Mouse (Mus musculus) CD8-positive naive resting alpha-beta T cell, adult 2 months (primary cell): ENCODE data around the gene Gpbp1l1.

Source experiments
- DNase-seq, 2 experiments: peaks; one replicate each; pipeline ENCODE4 v3.0.0; 2022; ENCODE audit warnings: low read depth in 2 of 2, low spot score in 2 of 2

The Gpbp1l1 gene

DNA sequence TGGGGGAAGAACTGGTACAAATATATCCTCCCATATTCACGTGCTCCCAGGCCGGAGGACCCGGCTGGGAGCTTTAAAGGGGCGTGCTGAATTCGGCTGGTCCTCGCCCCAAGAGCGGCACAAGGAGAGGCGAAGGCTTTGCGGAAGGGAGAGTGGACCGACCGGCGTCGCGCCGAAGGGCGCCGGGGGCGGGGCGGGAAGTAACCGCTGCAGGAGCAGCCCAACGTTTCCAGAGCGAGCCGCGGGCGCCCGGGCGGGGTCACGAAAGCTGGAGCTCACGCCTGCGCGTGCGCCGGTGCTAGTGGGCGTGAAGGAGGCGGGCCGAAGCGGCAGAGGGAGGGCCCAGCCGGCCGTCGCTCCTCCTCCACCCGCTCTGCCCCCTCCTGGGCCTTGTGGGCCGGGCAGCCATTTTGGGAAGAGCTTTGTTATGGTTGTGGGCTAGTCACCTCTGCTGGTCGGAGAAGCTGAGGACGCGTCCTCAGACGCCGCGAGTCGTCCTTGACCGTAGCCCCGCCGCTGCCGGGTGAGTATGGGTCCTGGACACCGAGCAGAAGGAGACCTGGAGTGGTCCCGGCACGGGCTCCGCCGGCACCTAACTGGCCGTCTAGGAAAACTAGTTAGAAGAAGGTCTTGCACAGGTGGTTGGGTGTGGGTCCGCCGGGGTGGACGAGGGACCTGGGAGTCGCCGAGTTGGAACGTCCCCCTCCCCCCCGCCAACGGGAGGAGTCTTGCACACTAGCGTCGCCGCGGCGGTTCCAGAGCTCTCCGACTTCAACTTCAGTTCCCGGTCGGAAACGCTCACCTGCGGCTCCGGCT is at the start of gene Gpbp1l1:
Gene Gpbp1l1, plus strand, starts transcription at position 353 of the 816 bp plus-strand sequence.
- peak; percentile 96 to 97 for DNase-seq

- no peak for DNase-seq
These were observed 26.3 kb upstream of the Gpbp1l1 start for GRCm38 (mm10) chr4:116531109-116531508.

- DNase-seq, result no peak
These were observed 21.1 kb upstream of the Gpbp1l1 start for GRCm38 (mm10) chr4:116536351-116536750.

DNA sequence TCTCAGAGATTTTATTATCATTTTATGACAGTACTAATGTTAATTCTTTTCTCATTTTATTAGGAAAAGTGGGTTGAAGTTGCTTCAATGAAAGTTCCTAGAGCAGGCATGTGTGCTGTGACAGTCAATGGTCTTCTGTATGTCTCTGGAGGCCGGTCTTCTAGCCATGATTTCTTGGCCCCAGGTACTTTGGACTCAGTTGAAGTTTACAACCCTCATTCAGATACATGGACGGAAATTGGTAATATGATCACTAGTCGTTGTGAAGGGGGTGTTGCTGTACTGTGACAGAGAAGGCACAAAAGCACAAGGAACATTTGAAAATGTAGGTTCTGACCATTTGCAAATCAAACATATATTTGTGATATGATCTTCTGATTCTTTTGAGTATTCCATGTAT is 19.7 kb upstream of the Gpbp1l1 start:
- no peak for DNase-seq

DNA sequence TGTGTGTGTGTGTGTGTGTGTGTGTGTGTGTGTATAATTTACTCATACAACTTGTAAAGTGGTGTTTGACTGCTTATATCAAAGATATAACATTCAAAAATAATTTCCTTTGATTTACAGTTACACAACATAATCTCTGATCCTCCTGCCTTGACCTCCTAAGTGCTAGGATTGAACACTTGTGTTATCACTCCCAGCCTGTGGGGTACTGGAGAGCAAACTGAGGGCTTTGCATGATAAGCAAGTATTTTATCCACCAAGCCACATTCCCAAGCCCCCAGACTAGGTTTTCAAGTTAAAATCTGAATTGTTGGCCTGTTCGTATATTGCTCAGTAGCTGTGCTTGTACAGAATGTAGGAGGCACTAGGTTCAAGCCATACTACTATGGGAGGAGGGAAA is 7.0 kb upstream of the Gpbp1l1 start:
- no peak for DNase-seq

GRCm38 (mm10) chr4:116553035-116553434 is 4.4 kb upstream of the Gpbp1l1 start:
- DNase-seq, result no peak

DNA sequence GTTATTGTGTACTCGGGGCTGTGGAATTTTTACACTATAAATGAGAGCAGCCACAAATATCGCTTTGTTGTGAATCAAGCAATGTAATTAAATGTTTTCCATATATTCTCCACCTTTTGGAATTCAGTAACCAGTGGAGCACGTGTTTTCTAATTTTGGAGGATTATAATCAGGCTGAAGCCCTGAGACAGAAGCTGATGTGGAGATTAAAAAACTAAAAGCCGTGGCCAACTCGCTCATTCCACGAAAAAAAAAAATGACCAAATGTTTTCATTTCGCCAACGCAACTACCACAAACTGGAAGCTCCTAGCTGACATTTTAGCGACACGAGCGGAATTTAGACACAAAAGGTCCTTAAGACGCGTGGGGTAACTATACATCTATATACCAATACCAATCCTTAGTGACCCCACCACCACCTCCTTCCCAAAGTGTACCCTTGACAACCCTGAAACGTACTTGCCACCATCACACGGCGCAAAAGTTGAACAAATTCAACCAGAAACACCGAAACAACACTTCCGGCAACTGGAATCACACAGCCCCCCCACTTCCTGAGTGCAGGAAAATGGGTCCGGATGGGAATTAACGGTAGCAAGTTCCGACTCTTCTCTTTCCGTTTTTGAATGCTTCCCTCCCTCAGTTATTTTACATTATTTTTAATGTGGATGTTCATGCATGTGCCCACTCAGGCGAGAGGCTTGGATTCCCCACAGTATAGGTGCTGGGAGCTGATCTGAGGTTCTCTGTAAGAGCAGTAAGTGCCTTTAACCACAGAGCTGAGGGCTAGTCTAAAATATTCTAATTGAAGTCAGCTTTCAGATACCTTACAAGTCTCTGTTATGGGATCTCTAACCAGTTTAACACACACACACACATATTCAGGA is 1.8 kb upstream of the Gpbp1l1 start, which contains the start of gene Tmem69:
Gene Tmem69, minus strand, starts transcription at position 524 of the 888 bp plus-strand sequence.
- DNase-seq, result peak; percentile 63 to 81

DNA sequence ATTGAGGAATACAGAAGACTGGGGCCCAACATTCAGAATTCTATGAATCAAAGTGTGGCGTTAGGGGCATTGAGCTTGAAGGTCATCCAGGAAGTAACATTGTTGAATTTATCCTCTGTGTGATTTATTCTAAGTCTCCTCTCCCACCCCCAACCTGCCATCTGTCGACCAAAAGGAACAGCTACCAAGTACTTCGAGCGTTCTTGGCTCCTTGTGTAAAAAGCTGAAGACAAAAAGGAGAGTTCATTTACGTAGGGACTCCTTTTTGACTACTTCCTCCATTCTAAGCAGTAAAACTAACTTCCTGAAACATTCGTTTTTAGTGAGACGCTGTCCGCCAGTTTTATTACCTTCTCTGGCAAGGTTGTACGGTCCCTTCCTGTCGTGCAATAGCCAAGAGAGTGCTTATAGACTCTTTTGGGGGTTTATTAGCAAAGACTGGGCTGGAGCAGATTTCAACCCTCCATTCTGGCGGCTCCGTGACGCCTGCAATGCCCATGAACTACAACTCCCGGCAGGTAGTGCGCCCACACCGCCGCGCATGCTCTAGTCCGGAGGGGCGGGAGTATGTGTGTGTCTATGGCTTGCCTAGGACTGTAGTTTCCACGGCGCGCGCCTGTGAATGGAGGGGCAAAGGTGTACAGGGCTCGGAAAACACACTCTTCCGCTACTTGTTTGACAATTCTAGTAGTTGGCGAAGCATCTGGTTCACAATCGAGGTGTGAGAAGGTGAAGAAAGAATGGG is 725 bp upstream of the Gpbp1l1 start:
- peak; percentile 93 to 95 for DNase-seq

GRCm38 (mm10) chr4:116558151-116558882 is 859 bp downstream of the Gpbp1l1 start:
- DNase-seq, result peak in 1 of 2 experiments; percentile 10

GRCm38 (mm10) chr4:116595793-116596192 is 38.3 kb downstream of the Gpbp1l1 start:
- no peak for DNase-seq

GRCm38 (mm10) chr4:116596379-116596778 is 38.9 kb downstream of the Gpbp1l1 start, which contains the start of gene Ccdc17:
Ccdc17 (plus strand) TSS chr4:116596654.
- DNase-seq, result no peak

DNA sequence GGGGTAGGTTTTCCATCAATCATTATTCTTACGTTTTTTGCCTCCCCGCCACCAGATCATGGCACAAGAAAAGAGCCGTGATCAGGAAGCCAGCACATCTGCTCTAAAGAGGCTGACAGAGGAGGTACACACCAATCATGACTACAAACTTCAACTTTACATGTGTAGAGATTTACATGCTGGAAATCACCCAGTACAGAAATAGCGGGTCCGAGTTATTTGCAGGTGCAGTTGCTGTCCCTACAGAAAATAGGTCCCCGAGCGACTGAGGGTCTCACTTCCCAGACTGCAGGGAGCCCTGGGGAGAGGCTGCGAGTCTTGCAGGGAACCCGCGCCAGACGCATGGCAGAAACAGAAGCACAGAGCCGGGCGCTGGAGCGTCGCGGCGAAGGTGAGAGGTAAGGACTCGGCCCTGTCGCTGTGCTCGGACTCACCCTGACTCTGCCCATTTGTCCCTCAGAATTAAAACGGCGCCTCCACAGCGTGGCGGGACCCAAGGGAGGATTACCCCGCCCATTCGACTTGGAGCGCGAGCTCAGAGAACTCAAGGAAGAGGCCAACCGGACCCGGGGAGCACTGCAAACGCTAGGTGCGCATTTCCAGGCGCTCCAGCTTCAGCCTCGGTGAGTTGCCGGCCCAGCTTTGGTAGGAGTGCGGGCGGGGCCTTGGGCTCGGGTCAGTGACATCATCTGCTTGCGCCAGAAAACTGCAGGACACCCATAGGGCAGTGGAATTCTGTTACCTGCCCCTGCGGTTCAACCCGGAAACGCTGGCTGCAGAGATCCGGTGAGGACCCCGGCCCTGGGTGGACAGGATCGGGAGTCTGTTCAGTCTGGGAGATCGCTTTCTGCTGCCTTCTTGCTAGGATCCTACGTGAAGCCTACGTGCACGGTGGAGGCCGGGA is 39.8 kb downstream of the Gpbp1l1 start:
- peak; percentile 57 to 67 for DNase-seq

DNA sequence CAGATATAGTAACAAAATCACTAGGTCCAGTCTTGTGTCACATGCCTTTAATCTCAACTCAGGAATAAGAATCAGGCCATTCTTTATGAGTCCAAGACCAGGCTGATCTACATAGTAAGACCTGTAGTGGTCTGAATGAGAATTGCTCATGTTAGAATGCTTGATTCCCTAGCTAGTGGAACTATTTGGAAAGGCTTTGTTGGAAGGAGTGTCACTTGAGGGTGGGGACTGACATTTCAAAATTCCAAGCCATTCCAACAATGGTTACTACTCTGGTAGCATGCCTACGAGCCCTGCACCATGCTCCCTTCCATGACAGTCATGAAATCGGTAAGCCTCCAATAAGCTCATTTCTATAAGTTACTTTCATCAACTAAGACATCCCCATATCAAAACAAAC is 55.2 kb downstream of the Gpbp1l1 start:
- DNase-seq, result no peak

- DNase-seq, result no peak
These were observed 57.8 kb downstream of the Gpbp1l1 start for GRCm38 (mm10) chr4:116615237-116615636.

- no peak for DNase-seq
These were observed 67.4 kb downstream of the Gpbp1l1 start for GRCm38 (mm10) chr4:116624831-116625230.

DNA sequence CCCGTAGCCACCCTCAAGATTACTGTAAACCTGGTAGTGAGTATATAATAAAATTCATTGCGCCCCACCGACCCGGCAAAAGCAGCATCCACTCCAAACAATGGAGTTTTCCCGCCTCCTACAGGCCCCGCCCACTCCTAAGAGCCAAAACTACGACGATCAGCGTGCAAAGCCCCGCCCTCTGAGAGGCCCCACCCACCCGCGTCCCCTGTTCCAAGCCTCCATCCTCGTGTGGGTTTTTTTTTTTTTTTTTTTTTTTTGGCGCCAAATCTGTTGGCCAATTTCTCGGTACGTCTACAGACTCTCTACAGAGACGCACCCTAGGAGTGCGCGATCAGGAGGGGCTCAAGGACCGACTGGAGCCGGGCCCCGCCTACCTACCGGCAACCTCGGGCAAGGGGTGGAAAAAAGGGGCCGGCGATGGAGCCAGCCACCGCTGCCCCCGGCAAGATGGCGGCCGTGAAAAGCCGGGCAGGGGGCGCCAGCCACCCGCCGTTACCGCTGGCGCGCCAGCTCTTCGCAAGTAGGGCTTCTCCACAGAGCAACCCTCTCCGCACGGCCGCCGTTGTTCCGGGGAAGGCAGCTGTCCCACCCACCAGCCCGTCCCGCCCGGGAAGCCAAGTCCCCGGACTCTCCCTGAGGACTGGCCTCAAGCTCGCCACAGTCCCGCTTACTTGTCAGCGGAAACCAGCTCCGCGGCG is 69.3 kb downstream of the Gpbp1l1 start:
- peak; percentile 43 to 65 for DNase-seq

DNA sequence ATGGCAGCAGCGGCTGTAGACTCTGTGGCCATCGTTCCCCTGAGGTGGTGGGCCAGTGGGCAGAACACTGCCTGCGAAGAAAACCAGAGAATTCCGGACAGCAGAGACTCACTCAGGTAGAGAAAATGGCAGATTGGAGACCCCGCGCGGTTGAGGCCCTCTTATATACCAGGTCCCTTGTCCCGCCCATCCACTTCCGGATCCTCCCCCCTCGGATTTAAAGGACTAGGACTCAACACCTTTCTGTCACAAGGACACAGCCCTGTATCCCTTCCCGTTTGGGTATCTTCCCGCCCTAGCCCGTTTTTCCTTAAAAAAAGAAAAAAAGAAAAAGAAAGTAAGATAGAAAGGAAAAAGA is 69.9 kb downstream of the Gpbp1l1 start:
- DNase-seq, result peak; percentile 91 to 96

- DNase-seq, result peak; percentile 76 to 86
These were observed 70.5 kb downstream of the Gpbp1l1 start, which contains the start of gene Nasp for GRCm38 (mm10) chr4:116627722-116628662. Nasp (minus strand) TSS chr4:116627941.
